Mouse (Mus musculus) heart, embryonic 10.5 days (tissue): ENCODE results near the gene Pabpn1l. TPM values are rescaled to one million over a fixed set of nuclear protein-coding genes. Genes with fewer than 3 reads are reported as not detected.
"Not testable (repeated sequence)": the region's sequence is repeated elsewhere in the genome, so short reads cannot be mapped to it uniquely, and the experiment has no call there.

Experiments
- DNase-seq: peaks from one replicate; pipeline ENCODE4 v3.0.0-alpha.2; 2017; ENCODE audit warnings: low spot score
- H3K27ac ChIP-seq: fragments of 300-500 bp; sonication (generic); 2 replicates; pipeline ENCODE4 v1.5.1; 2016; ENCODE audit warnings: mild to moderate bottlenecking
- H3K27me3 ChIP-seq: fragments of 300-500 bp; sonication (generic); 2 replicates; pipeline ENCODE4 v1.6.1; 2016; ENCODE audit warnings: mild to moderate bottlenecking; ENCODE audit not compliant: poor library complexity, insufficient read depth, severe bottlenecking
- H3K36me3 ChIP-seq: fragments of 300-500 bp; sonication (generic); 2 replicates; pipeline ENCODE4 v1.6.1; 2016; ENCODE audit warnings: mild to moderate bottlenecking, moderate library complexity
- H3K4me1 ChIP-seq: fragments of 300-500 bp; sonication (generic); 2 replicates; pipeline ENCODE4 v1.6.1; 2016; ENCODE audit warnings: mild to moderate bottlenecking
- H3K4me3 ChIP-seq: fragments of 300-500 bp; sonication (generic); 2 replicates; pipeline ENCODE4 v1.5.1; 2016; ENCODE audit warnings: mild to moderate bottlenecking, moderate library complexity
- H3K9me3 ChIP-seq: fragments of 300-500 bp; sonication (generic); 2 replicates; pipeline ENCODE4 v1.6.1; 2016; ENCODE audit warnings: mild to moderate bottlenecking, moderate library complexity
- WGBS: fragments of 180-500 bp; shearing (Covaris S2); methylation state at CpG from one replicate; pipeline ENCODE4 v1.1.7; 2016; 5-methylcytosine and 5-hydroxymethylcytosine counted together
- polyA plus RNA-seq: library from polyadenylated mRNA; unstranded; fragments of >200 nt; fragmentation: Nextera tagmentation; extraction: Ambion mirVana; gene quantifications from 2 replicates; pipeline ENCODE4 v1.2.1, GENCODE M21; 2016

Gene Pabpn1l
- polyA plus RNA-seq, 1 experiment from 2014 or later, result 0.19 TPM

GRCm38 (mm10) chr8:122641406-122641805 is 18.9 kb upstream of the Pabpn1l start:
- H3K27ac ChIP-seq, result no peak overlapping the region
- no peak overlapping the region for H3K4me3 ChIP-seq
- H3K27me3 ChIP-seq, result peaks cover 7% of the 10 kb centered on the region
- H3K9me3 ChIP-seq, result no peaks in the 10 kb centered on the region
- peaks cover 40% of the 10 kb centered on the region for H3K36me3 ChIP-seq
- no peak for DNase-seq
- peaks cover 97% of the 10 kb centered on the region for H3K4me1 ChIP-seq
- 83% methylated on average over 15 of the region's 15 CpGs for WGBS

- WGBS, result 65% methylated on average over 4 of the region's 4 CpGs
- Histone ChIP-seq H3K4me3 (no peak overlapping the region), H3K27ac (no peak overlapping the region), H3K9me3 (no peaks in the 10 kb centered on the region), H3K27me3 (peaks cover 7% of the 10 kb centered on the region; the same call in 1 of the 2 replicates), H3K36me3 (peaks cover 34% of the 10 kb centered on the region), H3K4me1 (peaks cover 97% of the 10 kb centered on the region)
- no peak for DNase-seq
Measured at GRCm38 (mm10) chr8:122640825-122641224, 18.3 kb upstream of the Pabpn1l start.

- no peak for DNase-seq
- Histone ChIP-seq H3K36me3 (peaks cover 44% of the 10 kb centered on the region), H3K4me3 (no peak overlapping the region), H3K27me3 (peaks cover 7% of the 10 kb centered on the region; the same call in 1 of the 2 replicates), H3K9me3 (no peaks in the 10 kb centered on the region), H3K4me1 (peaks cover 96% of the 10 kb centered on the region), H3K27ac (no peak overlapping the region)
- WGBS, result 44% methylated on average over 16 of the region's 16 CpGs
Measured at GRCm38 (mm10) chr8:122639521-122640248, 17.1 kb upstream of the Pabpn1l start.

- Histone ChIP-seq H3K27me3 (peaks cover 7% of the 10 kb centered on the region; the same call in 1 of the 2 replicates), H3K9me3 (no peaks in the 10 kb centered on the region), H3K27ac (no peak overlapping the region), H3K4me3 (no peak overlapping the region), H3K4me1 (peaks cover 85% of the 10 kb centered on the region), H3K36me3 (peaks cover 53% of the 10 kb centered on the region)
- WGBS, result 84% methylated on average over 16 of the region's 16 CpGs
- no peak for DNase-seq
Measured at GRCm38 (mm10) chr8:122638601-122639000, 16.1 kb upstream of the Pabpn1l start.

GRCm38 (mm10) chr8:122637230-122637629 is 14.7 kb upstream of the Pabpn1l start:
- WGBS, result 88% methylated on average over 9 of the region's 9 CpGs
- Histone ChIP-seq H3K36me3 (peaks cover 54% of the 10 kb centered on the region), H3K9me3 (no peaks in the 10 kb centered on the region), H3K4me3 (no peak overlapping the region), H3K4me1 (peaks cover 72% of the 10 kb centered on the region), H3K27me3 (0 out of 2 replicates have a peak, but pooled peaks cover 7% of the 10 kb centered on the region), H3K27ac (no peak overlapping the region)
- no peak for DNase-seq

- Histone ChIP-seq H3K36me3 (peaks cover 51% of the 10 kb centered on the region), H3K4me3 (0 out of 2 replicates have a peak overlapping the region, but pooled peaks have one; percentile 2), H3K27me3 (0 out of 2 replicates have a peak, but pooled peaks cover 7% of the 10 kb centered on the region), H3K9me3 (no peaks in the 10 kb centered on the region), H3K4me1 (peaks cover 68% of the 10 kb centered on the region), H3K27ac (peak overlapping the region; percentile 47; the same call in 1 of the 2 replicates)
- DNase-seq, result no peak
- 52% methylated on average over 9 of the region's 9 CpGs for WGBS
Measured at GRCm38 (mm10) chr8:122636803-122637175, 14.2 kb upstream of the Pabpn1l start.

GRCm38 (mm10) chr8:122635878-122636802 is 13.6 kb upstream of the Pabpn1l start:
- Histone ChIP-seq H3K27ac (peak overlapping the region; percentile 47), H3K36me3 (peaks cover 53% of the 10 kb centered on the region), H3K4me1 (peaks cover 62% of the 10 kb centered on the region), H3K9me3 (no peaks in the 10 kb centered on the region), H3K4me3 (0 out of 2 replicates have a peak overlapping the region, but pooled peaks have one; percentile 6), H3K27me3 (0 out of 2 replicates have a peak, but pooled peaks cover 7% of the 10 kb centered on the region)
- DNase-seq, result peak; percentile 83
- 32% methylated on average over 14 of the region's 14 CpGs for WGBS

- peaks cover 14% of the 10 kb centered on the region; the same call in 1 of the 2 replicates for H3K27me3 ChIP-seq
- H3K4me3 ChIP-seq, result no peak overlapping the region
- peaks cover 41% of the 10 kb centered on the region for H3K4me1 ChIP-seq
- DNase-seq, result no peak
- H3K9me3 ChIP-seq, result no peaks in the 10 kb centered on the region
- H3K36me3 ChIP-seq, result peaks cover 52% of the 10 kb centered on the region
- no peak overlapping the region for H3K27ac ChIP-seq
- WGBS, result 92% methylated on average over 14 of the region's 14 CpGs
Measured at GRCm38 (mm10) chr8:122633205-122633604, 10.7 kb upstream of the Pabpn1l start.

GRCm38 (mm10) chr8:122632134-122632533 is 9.6 kb upstream of the Pabpn1l start:
- H3K27ac ChIP-seq, H3K4me3 ChIP-seq, H3K9me3 ChIP-seq, DNase-seq: not testable (repeated sequence)
- H3K36me3 ChIP-seq, result peaks cover 42% of the 10 kb centered on the region
- H3K4me1 ChIP-seq, result peaks cover 31% of the 10 kb centered on the region
- WGBS, result 70% methylated on average over 3 of the region's 3 CpGs
- peaks cover 17% of the 10 kb centered on the region; the same call in 1 of the 2 replicates for H3K27me3 ChIP-seq

- H3K36me3 ChIP-seq, result peaks cover 41% of the 10 kb centered on the region
- 64% methylated on average over 22 of the region's 22 CpGs for WGBS
- peak overlapping the region; percentile 44 for H3K4me3 ChIP-seq
- peaks cover 26% of the 10 kb centered on the region; the same call in 1 of the 2 replicates for H3K27me3 ChIP-seq
- H3K9me3 ChIP-seq, result no peaks in the 10 kb centered on the region
- H3K4me1 ChIP-seq, result peaks cover 17% of the 10 kb centered on the region
- H3K27ac ChIP-seq, result peak overlapping the region; percentile 67
- DNase-seq, result no peak
Measured at GRCm38 (mm10) chr8:122630696-122631095, 8.2 kb upstream of the Pabpn1l start.

GRCm38 (mm10) chr8:122629388-122629787 is 6.8 kb upstream of the Pabpn1l start:
- 55% methylated on average over 10 of the region's 10 CpGs for WGBS
- DNase-seq, result no peak
- peaks cover 27% of the 10 kb centered on the region; the same call in 1 of the 2 replicates for H3K27me3 ChIP-seq
- peaks cover 28% of the 10 kb centered on the region for H3K36me3 ChIP-seq
- no peaks in the 10 kb centered on the region for H3K9me3 ChIP-seq
- no peak overlapping the region for H3K4me3 ChIP-seq
- peaks cover 17% of the 10 kb centered on the region for H3K4me1 ChIP-seq
- H3K27ac ChIP-seq, result no peak overlapping the region

- DNase-seq, result no peak
- peaks cover 33% of the 10 kb centered on the region; the same call in 1 of the 2 replicates for H3K27me3 ChIP-seq
- no peaks in the 10 kb centered on the region for H3K9me3 ChIP-seq
- H3K4me3 ChIP-seq, result no peak overlapping the region
- H3K36me3 ChIP-seq, result peaks cover 13% of the 10 kb centered on the region; the same call in 1 of the 2 replicates
- WGBS, result 75% methylated on average over 2 of the region's 2 CpGs
- H3K4me1 ChIP-seq, result peaks cover 22% of the 10 kb centered on the region
- no peak overlapping the region for H3K27ac ChIP-seq
Measured at GRCm38 (mm10) chr8:122626896-122627295, 4.4 kb upstream of the Pabpn1l start.
